Mouse (Mus musculus) spleen, adult 2 months (tissue): ENCODE data around the gene Gclc.

Experiments
- CTCF ChIP-seq: fragments of 200-500 bp; IDR thresholded peaks from 2 replicates; pipeline ENCODE4 v1.5.1; 2011; ENCODE audit warnings: mild to moderate bottlenecking, inconsistent platforms; ENCODE audit not compliant: insufficient read depth, insufficient read length, insufficient replicate concordance; ENCODE audit errors: extremely low read depth
- POLR2A ChIP-seq: fragments of 200-500 bp; IDR thresholded peaks from 2 replicates; pipeline ENCODE4 v1.6.1; 2011; ENCODE audit warnings: low read depth, low read length, inconsistent platforms

DNA sequence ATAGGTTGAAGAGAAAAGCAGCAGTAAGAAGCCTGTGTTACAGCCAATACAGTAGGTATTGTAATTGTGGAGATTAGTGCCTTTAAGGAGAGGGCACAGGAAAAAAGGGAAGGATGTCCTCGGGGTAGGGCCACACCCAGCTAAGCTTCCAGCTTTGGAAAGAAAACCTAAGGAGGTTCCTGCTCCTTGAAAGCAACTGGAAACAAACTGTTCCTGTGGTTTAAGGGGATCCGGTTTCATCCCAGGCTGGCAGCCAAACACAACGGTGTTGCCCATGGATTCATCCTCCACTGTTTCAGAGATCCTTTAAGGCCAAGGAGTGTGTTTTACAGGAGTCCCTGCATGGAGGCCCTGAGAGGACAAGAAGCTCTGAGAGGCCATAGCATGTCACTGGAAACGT lies 66.5 kb downstream of the Gclc start:
- TF ChIP-seq CTCF, result no peak
- TF ChIP-seq POLR2A, result no peak
